Mouse (Mus musculus): Measurements from ENCODE around the gene Slfn5. TPM values are rescaled to one million over a fixed set of nuclear protein-coding genes. Genes with fewer than 3 reads are reported as not detected.
"Not testable (repeated sequence)": the region's sequence is repeated elsewhere in the genome, so short reads cannot be mapped to it uniquely, and the experiment has no call there.

The Slfn5 gene
- polyA plus RNA-seq, 1 experiment from 2014 or later = 1.5 TPM

DNA sequence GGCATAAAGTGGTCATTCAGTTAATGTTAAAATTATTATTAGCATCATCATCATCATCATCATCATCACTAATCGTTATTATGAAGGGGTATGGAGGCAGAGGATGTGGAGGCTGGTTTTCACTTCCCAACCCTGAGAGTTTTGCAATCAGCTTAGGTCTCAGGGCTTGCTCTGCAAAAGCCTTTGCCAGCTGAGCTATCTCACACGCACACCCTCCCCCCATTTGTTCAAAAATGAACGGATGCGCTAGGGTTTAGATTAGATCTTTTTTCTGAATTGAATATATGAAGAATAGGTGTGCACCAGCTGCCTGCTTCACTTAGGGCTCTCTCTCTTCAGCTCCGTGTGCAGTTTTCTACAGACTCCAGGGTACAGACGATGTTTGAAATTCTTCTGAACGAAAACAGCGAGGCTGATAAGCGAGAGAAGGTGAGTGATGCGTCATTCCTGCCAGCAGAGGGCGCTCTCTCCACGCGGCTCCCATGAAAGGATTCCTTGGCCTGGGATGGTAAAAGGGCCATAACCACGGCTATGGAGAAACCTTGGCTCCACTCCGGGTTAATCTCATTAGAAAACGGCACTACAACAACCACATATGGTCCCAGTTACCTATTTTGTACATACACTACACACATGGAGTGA is 36.3 kb upstream of the Slfn5 start:
- no peak overlapping the region for H3K27ac ChIP-seq (ENCODE audit: low read length)
- no peak overlapping the region for H3K9ac ChIP-seq (ENCODE audit: low read depth, low read length)
- H3K36me3 ChIP-seq (ENCODE audit: control insufficient read depth, insufficient read depth, low read length) = no peaks in the 10 kb centered on the region
- peak overlapping the region; percentile 2; the same call in 1 of the 2 replicates for H3K4me3 ChIP-seq (ENCODE audit: low read length)
- H3K4me1 ChIP-seq (ENCODE audit: control insufficient read depth, insufficient read depth, low read length) = no peaks in the 10 kb centered on the region
- H3K4me2 ChIP-seq (ENCODE audit: low read depth, low read length) = peak overlapping the region; percentile 34
- H3K27me3 ChIP-seq (replicated peaks; ENCODE audit: control insufficient read depth, insufficient read depth, low read length) = 0 out of 2 replicates have a peak, but pooled peaks cover 3% of the 10 kb centered on the region
- peak; percentile 46; the same call in 1 of the 2 replicates for ATAC-seq
- H3K9me3 ChIP-seq (ENCODE audit: control insufficient read depth, low read length) = no peaks in the 10 kb centered on the region
- WGBS = 7% methylated on average over 16 of the region's 16 CpGs

DNA sequence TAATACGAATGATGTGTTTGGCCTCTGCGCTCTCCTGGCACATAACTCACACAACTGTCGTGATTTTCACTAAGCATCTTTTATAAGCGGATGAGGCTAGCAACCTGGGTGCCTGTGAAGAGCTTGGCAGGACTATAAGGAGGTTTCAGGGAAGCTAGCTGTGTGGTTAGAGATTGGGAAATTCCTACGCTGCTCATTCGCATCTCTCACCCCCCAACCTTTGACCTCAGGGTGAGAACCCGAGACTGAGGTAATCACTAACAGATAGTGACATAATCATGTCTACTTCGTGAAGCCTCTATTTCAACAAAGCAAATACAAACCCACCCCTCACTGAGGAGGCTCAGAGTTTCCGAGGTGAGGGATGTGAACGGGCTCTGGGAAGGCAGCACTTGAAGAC is 30.4 kb upstream of the Slfn5 start:
- no peak overlapping the region for H3K27ac ChIP-seq (ENCODE audit: low read length)
- no peak for ATAC-seq
- 44% methylated on average over 10 of the region's 10 CpGs for WGBS

DNA sequence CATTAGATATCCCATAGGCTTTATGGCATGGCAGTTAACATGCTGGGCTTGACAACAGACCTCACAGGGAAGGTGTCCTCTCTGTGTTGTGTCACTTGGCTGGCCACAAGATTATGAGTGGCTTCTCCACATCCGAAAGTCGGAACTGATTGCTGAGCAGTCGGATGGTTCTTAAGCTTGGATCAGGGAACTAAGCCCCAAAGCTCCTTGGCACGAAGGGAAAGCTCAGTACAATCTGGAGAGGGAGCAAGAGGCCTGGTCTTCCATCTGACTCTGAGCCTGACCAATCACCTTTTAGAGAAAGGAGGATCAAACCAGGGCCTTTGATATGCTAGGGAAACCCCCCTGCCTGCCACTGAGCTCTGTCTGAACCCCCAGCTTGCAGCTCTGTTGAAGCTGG is 29.5 kb upstream of the Slfn5 start:
- no peak for ATAC-seq
- Histone ChIP-seq H3K9ac (ENCODE audit: low read depth, low read length) (no peak overlapping the region), H3K4me2 (ENCODE audit: low read depth, low read length) (no peak overlapping the region), H3K9me3 (ENCODE audit: control insufficient read depth, low read length) (no peaks in the 10 kb centered on the region), H3K4me3 (ENCODE audit: low read length) (no peak overlapping the region), H3K27me3 (replicated peaks; ENCODE audit: control insufficient read depth, insufficient read depth, low read length) (peaks cover 7% of the 10 kb centered on the region), H3K36me3 (ENCODE audit: control insufficient read depth, insufficient read depth, low read length) (no peaks in the 10 kb centered on the region), H3K4me1 (ENCODE audit: control insufficient read depth, insufficient read depth, low read length) (no peaks in the 10 kb centered on the region), H3K27ac (ENCODE audit: low read length) (no peak overlapping the region)
- 63% methylated on average over 4 of the region's 4 CpGs for WGBS

More for the DNA sequence above, 30.4 kb upstream of the Slfn5 start:
- Histone ChIP-seq H3K9me3 (ENCODE audit: control insufficient read depth, low read length) (no peaks in the 10 kb centered on the region), H3K4me1 (ENCODE audit: control insufficient read depth, insufficient read depth, low read length) (no peaks in the 10 kb centered on the region), H3K36me3 (ENCODE audit: control insufficient read depth, insufficient read depth, low read length) (no peaks in the 10 kb centered on the region), H3K27me3 (replicated peaks; ENCODE audit: control insufficient read depth, insufficient read depth, low read length) (peaks cover 5% of the 10 kb centered on the region), H3K9ac (ENCODE audit: low read depth, low read length) (no peak overlapping the region), H3K4me3 (ENCODE audit: low read length) (no peak overlapping the region), H3K4me2 (ENCODE audit: low read depth, low read length) (no peak overlapping the region)

DNA sequence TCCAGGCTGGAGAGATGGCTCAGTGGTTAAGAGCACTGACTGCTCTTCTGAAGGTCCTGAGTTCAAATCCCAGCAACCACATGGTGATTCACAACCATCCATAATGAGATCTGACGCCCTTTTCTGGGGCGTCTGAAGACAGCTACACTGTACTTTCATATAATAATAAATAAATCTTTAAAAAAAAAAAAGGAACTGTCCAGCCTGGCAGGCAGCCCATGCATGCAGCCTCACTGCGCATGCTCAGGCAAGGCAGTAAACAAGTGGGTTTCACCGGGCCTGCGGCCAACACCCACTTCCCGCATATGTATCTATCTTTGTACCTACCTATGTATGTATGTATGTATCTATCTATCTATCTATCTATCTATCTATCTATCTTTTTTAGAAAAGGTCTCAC is 27.2 kb upstream of the Slfn5 start:
- H3K4me2 ChIP-seq (ENCODE audit: low read depth, low read length); H3K27ac ChIP-seq (ENCODE audit: low read length); H3K36me3 ChIP-seq (ENCODE audit: control insufficient read depth, insufficient read depth, low read length); H3K4me1 ChIP-seq (ENCODE audit: control insufficient read depth, insufficient read depth, low read length); H3K9ac ChIP-seq (ENCODE audit: low read depth, low read length); ATAC-seq; H3K4me3 ChIP-seq (ENCODE audit: low read length); H3K9me3 ChIP-seq (ENCODE audit: control insufficient read depth, low read length): not testable (repeated sequence)
- WGBS = 72% methylated on average over 6 of the region's 6 CpGs
- peaks cover 14% of the 10 kb centered on the region for H3K27me3 ChIP-seq (replicated peaks; ENCODE audit: control insufficient read depth, insufficient read depth, low read length)

DNA sequence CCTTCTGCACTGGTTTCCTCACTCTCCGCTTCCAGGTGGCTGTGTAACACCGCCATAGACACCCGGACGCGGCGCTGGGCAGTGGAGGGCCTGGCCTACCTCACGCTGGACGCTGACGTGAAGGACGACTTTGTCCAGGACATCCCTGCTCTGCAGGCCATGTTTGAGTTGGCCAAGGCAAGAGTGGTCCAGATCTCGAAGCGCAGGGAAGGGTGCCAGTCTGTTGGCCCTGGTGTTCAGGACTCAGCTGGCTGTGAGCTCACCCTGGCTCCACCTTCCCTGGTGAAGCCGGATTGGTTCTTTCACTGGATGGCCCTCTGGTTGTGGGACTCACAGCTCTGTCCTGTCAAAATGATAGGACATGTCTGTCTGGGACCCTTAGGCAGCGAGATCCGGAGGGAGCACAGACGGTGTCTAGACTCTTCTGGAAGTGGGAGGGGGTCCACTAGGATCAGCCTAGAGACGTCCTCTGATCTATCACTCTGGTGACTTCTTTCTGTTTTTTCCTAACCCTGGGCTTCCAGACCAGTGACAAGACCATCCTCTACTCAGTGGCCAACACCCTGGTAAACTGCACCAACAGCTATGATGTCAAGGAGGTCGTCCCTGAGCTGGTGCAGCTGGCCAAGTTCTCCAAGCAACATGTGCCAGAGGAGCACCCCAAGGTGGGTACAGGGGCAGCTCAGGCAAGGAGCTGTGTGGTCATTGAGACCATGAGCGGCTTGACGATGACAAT is 22.1 kb upstream of the Slfn5 start:
- 32% methylated on average over 20 of the region's 20 CpGs for WGBS
- no peaks in the 10 kb centered on the region for H3K9me3 ChIP-seq (ENCODE audit: control insufficient read depth, low read length)
- ATAC-seq = no peak

DNA sequence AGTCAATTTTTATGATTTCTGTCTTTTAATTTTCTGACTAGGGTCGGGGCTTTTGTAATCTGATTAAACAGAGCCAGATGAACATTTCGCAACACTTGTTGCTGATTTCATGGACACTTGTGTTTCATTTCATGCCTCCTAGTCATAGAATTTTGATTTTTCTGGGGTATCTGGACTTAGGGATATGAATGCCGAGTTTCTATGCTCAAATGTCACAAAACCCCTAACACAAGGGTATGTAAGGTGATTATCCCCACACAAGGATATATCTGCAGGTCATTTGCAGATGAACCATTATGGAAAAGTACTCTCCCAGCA is 21.6 kb upstream of the Slfn5 start:
- H3K4me2 ChIP-seq (ENCODE audit: low read depth, low read length) = no peak overlapping the region
- no peak overlapping the region for H3K4me3 ChIP-seq (ENCODE audit: low read length)
- 0 out of 2 replicates have a peak, but pooled peaks cover 6% of the 10 kb centered on the region for H3K4me1 ChIP-seq (ENCODE audit: control insufficient read depth, insufficient read depth, low read length)
- WGBS = 48% methylated on average over 3 of the region's 3 CpGs
- no peaks in the 10 kb centered on the region for H3K9me3 ChIP-seq (ENCODE audit: control insufficient read depth, low read length)
- ATAC-seq = no peak
- no peaks in the 10 kb centered on the region for H3K36me3 ChIP-seq (ENCODE audit: control insufficient read depth, insufficient read depth, low read length)
- peaks cover 33% of the 10 kb centered on the region for H3K27me3 ChIP-seq (replicated peaks; ENCODE audit: control insufficient read depth, insufficient read depth, low read length)
- no peak overlapping the region for H3K27ac ChIP-seq (ENCODE audit: low read length)
- H3K9ac ChIP-seq (ENCODE audit: low read depth, low read length) = no peak overlapping the region

More for the DNA sequence above, 22.1 kb upstream of the Slfn5 start:
- Histone ChIP-seq H3K36me3 (ENCODE audit: control insufficient read depth, insufficient read depth, low read length) (no peaks in the 10 kb centered on the region), H3K4me1 (ENCODE audit: control insufficient read depth, insufficient read depth, low read length) (0 out of 2 replicates have a peak, but pooled peaks cover 6% of the 10 kb centered on the region), H3K9ac (ENCODE audit: low read depth, low read length) (no peak overlapping the region), H3K4me2 (ENCODE audit: low read depth, low read length) (no peak overlapping the region), H3K27ac (ENCODE audit: low read length) (no peak overlapping the region), H3K27me3 (replicated peaks; ENCODE audit: control insufficient read depth, insufficient read depth, low read length) (peaks cover 27% of the 10 kb centered on the region), H3K4me3 (ENCODE audit: low read length) (no peak overlapping the region)

DNA sequence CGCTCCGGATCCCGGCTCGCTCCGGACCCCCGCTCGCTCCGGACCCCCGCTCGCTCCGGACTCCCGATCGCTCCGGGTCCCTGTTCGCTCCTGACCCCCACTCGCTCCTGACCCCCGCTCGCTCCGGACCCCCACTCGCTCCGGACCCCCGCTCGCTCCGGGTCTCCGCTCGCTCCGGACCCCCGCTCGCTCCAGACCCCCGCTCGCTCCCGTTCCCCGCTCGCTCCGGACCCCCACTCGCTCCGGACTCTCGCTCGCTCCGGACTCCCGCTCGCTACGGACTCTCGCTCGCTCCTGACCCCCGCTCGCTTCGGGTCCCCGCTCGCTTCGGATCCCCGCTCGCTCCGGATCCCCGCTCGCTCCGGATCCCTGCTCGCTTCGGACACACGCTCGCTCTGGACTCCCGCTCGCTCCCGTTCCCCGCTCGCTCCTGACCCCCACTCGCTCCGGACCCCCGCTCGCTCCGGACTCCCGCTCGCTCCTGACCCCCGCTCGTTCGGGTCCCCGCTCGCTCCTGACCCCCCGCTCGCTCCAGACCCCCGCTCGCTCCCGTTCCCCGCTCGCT is 20.7 kb upstream of the Slfn5 start:
- ATAC-seq = not testable (repeated sequence)

DNA sequence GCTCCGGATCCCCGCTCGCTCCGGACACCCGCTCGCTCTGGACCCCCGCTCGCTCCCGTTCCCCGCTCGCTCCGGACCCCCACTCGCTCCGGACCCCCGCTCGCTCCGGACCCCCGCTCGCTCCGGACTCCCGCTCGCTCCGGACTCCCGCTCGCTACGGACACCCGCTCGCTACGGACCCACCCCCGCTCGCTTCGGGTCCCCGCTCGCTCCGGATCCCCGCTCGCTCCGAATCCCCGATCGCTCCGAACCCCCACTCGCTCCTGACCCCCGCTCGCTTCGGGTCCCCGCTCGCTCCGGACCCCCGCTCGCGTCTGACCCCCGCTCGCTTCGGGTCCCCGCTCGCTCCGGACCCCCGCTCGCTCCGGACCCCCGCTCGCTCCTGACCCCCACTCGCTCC is 20.0 kb upstream of the Slfn5 start:
- Histone ChIP-seq H3K4me3 (ENCODE audit: low read length) (peak overlapping the region; percentile 50), H3K27me3 (replicated peaks; ENCODE audit: control insufficient read depth, insufficient read depth, low read length) (peaks cover 38% of the 10 kb centered on the region), H3K4me2 (ENCODE audit: low read depth, low read length) (peak overlapping the region; percentile 92), H3K9ac (ENCODE audit: low read depth, low read length) (peak overlapping the region; percentile 43; the same call in 1 of the 2 replicates)
- WGBS = 1% methylated on average over 59 of the region's 63 CpGs
- H3K27ac ChIP-seq (ENCODE audit: low read length); H3K4me1 ChIP-seq (ENCODE audit: control insufficient read depth, insufficient read depth, low read length); ATAC-seq; H3K9me3 ChIP-seq (ENCODE audit: control insufficient read depth, low read length); H3K36me3 ChIP-seq (ENCODE audit: control insufficient read depth, insufficient read depth, low read length): not testable (repeated sequence)

More for the DNA sequence above, 20.7 kb upstream of the Slfn5 start:
- not testable (repeated sequence) for H3K36me3 ChIP-seq (ENCODE audit: control insufficient read depth, insufficient read depth, low read length); H3K4me1 ChIP-seq (ENCODE audit: control insufficient read depth, insufficient read depth, low read length); H3K27ac ChIP-seq (ENCODE audit: low read length); H3K9me3 ChIP-seq (ENCODE audit: control insufficient read depth, low read length)
- H3K4me2 ChIP-seq (ENCODE audit: low read depth, low read length) = peak overlapping the region; percentile 92
- 0 out of 2 replicates have a peak overlapping the region, but pooled peaks have one; percentile 24 for H3K9ac ChIP-seq (ENCODE audit: low read depth, low read length)
- WGBS = 2% methylated on average over 84 of the region's 85 CpGs
- peaks cover 35% of the 10 kb centered on the region for H3K27me3 ChIP-seq (replicated peaks; ENCODE audit: control insufficient read depth, insufficient read depth, low read length)
- peak overlapping the region; percentile 50 for H3K4me3 ChIP-seq (ENCODE audit: low read length)

DNA sequence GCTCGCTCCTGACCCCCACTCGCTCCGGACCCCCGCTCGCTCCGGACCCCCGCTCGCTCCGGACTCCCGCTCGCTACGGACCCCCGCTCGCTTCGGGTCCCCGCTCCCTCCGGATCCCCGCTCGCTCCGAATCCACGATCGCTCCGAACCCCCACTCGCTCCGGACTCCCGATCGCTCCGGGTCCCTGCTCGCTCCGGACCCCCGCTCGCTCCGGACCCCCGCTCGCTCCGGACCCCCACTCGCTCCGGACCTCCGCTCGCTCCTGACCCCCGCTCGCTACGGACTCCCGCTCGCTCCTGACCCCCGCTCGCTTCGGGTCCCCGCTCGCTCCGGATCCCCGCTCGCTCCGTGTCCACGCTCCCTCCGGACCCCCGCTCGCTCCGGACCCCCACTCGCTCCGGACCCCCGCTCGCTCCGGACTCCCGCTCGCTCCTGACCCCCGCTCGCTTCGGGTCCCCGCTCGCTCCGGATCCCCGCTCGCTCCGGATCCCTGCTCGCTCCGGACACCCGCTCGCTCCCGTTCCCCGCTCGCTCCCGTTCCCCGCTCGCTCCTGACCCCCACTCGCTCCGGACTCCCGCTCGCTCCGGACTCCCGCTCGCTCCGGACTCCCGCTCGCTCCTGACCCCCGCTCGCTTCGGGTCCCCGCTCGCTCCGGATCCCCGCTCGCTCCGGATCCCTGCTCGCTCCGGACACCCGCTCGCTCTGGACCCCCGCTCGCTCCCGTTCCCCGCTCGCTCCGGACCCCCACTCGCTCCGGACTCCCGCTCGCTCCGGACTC is 19.3 kb upstream of the Slfn5 start:
- H3K36me3 ChIP-seq (ENCODE audit: control insufficient read depth, insufficient read depth, low read length); ATAC-seq; H3K9me3 ChIP-seq (ENCODE audit: control insufficient read depth, low read length); H3K27ac ChIP-seq (ENCODE audit: low read length); H3K4me1 ChIP-seq (ENCODE audit: control insufficient read depth, insufficient read depth, low read length): not testable (repeated sequence)
- Histone ChIP-seq H3K4me3 (ENCODE audit: low read length) (peak overlapping the region; percentile 50), H3K4me2 (ENCODE audit: low read depth, low read length) (peak overlapping the region; percentile 92), H3K27me3 (replicated peaks; ENCODE audit: control insufficient read depth, insufficient read depth, low read length) (peaks cover 38% of the 10 kb centered on the region), H3K9ac (ENCODE audit: low read depth, low read length) (peak overlapping the region; percentile 43; the same call in 1 of the 2 replicates)
- WGBS = under 1% methylated on average over 102 of the region's 119 CpGs

All from intestine, embryonic 16.5 days (tissue).